Mouse (Mus musculus): ENCODE measurements around the gene Rgl1.
A peak's percentile ranks its signal among the peaks of the same experiment; 100 is the strongest.
"Not testable (repeated sequence)": the region's sequence is repeated elsewhere in the genome, so short reads cannot be mapped to it uniquely, and the experiment has no call there.

The Rgl1 gene

DNA sequence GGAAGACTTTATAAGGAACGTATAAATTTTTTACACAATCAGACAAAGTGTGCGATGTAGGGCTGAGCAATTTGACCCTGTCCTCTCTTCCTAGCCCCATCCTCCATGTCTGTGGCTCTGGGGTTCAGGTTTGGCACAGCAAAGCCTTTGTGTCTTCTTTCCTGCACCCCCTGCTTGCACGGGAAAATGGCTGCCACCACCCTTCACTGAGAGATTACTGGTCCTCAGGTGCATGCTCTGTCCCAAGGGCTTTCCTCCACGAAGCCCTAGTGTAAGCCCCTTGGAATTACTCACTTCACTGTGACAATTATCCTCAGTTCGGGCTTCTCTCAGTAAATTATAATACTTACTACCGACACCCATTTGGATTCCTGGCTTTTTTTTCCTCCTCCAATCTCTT is 109.5 kb downstream of the Rgl1 start:
- no peak for DNase-seq (ENCODE audit: low read depth)

- DNase-seq (ENCODE audit: low read depth) = no peak
Measured at GRCm38 (mm10) chr1:152654851-152655250, 111.3 kb downstream of the Rgl1 start.

DNA sequence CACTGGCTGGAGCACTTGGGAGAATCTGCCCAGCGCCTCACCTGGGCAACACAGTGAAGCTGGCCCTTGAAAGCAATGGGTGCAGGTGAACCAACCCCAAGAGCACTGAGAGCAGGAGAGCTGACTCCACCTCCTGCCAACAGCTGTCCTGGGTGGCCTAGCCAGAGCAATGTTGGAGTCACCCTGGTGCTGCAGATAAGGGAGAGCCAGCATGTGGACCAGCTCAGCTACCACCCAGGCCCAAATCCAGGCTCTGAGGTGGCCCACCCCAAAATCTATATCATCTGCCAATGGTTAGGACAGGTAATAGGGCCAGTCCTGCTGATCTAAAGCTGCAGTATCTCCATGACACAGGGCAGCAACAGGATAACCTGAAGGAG is 114.7 kb downstream of the Rgl1 start:
- no peak for DNase-seq (ENCODE audit: low read depth)

- no peak for DNase-seq (ENCODE audit: low read depth)
Measured at GRCm38 (mm10) chr1:152650856-152651494, 115.2 kb downstream of the Rgl1 start.

DNA sequence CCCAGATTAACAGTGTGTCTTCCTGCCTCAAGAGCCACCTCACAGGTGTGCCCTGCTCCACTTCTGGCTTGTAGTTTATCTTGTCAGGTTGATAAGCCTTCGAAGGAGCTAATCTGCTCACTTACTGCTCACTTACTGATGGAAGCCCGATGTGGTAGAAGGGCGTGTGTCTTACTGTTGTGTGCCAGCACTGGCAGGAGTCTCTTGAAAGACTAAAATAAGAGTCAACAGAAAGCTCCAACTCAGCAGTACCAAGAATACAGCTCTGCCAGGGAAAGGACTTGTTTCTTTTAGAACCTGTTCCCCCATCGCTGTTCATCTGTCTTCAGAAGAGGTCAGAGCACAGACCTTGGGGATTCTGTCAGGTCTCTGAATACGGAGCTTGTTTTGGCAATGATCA is 118.1 kb downstream of the Rgl1 start:
- DNase-seq (ENCODE audit: low read depth) = no peak

DNA sequence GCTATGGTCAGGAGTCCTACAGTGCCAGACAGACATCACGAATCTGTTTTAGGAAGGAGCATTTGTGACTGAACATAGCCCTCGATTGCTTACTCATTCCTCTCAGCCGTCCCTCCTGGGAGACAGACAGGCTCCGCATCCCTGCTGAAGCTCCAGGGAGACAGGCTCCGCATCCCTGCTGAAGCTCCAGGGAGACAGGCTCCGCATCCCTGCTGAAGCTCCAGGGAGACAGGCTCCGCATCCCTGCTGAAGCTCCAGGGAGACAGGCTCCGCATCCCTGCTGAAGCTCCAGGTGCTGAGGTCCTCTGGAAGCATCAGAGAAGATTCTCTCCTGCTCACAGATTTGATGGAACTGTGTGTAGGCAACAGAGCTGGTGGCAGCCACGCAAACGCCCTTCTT is 123.9 kb downstream of the Rgl1 start:
- DNase-seq (ENCODE audit: low read depth) = not testable (repeated sequence)

- no peak for DNase-seq (ENCODE audit: low read depth)
Measured at GRCm38 (mm10) chr1:152640195-152640981, 125.8 kb downstream of the Rgl1 start.

- DNase-seq (ENCODE audit: low read depth) = no peak
Measured at GRCm38 (mm10) chr1:152639344-152639743, 126.8 kb downstream of the Rgl1 start.

- DNase-seq (ENCODE audit: low read depth) = no peak
Measured at GRCm38 (mm10) chr1:152634638-152635037, 131.5 kb downstream of the Rgl1 start.

- DNase-seq (ENCODE audit: low read depth) = no peak
Measured at GRCm38 (mm10) chr1:152629780-152630179, 136.4 kb downstream of the Rgl1 start.

GRCm38 (mm10) chr1:152625651-152626050 is 140.5 kb downstream of the Rgl1 start:
- DNase-seq (ENCODE audit: low read depth) = no peak

GRCm38 (mm10) chr1:152624644-152625454 is 141.3 kb downstream of the Rgl1 start:
- DNase-seq (ENCODE audit: low read depth) = peak; percentile 69

DNA sequence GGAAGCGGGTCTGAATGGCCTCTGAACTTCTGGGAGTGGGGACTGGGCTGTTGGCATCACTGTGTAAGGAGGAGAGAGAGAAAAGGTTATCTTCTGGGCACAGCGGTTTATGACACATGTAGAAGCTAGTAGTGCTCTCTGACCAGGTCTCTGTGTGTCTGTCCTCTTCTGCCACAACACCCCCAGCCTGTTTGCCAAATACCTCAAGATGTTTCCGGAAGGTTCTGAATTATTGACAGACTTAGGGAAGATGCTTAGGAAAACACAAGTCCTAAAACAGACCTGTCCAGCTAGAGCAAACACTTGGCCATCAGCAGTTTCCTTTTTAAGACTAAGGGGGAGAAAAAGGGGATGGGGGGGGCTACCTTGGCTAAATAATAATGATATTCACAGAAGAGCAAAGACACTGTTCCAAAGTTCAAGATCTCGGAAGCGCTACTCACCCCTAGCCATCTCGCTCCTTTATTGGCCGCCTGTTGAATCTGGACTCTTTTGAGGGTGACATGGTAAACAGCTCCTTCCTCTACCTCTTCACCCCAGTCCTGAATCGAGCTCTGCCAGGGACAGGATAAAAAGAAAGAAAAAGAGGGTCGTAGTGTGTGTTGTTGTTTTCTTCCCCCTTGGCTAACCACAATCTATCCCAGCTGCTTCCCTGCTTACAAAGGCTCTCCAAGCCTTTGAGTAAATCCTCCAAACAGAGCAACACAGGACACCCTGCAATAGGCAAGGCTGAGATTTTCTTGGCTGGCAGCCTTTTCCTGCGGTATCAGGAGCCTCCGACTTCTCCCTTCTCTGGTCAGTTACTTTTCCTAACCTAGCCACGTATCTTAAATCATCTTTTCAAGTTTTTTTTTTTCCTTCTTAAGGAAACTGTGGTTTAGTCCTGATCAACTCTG is 142.5 kb downstream of the Rgl1 start:
- peak; percentile 9 for DNase-seq (ENCODE audit: low read depth)

DNA sequence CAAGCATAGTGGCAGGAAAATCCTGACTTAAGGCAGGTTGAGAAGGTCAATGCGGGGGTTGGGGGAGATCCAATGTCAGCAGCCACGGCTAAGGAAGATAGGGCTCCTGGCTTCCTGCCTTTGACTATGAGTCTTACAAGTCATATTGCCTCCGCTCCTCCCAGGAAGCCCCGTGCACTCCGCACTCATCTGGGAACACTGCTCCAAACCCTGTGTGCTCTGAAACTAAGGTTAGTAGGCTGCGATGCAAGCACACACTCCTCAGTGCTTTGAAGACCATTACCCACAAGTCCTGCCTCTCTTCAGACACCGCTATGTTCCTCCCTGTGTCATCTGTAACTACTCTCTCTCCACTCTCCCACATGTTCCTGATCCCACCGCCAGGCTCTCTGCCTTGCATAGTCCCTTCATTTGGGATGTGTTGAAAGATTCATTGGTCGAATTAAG is 143.4 kb downstream of the Rgl1 start:
- no peak for DNase-seq (ENCODE audit: low read depth)

GRCm38 (mm10) chr1:152621624-152622023 is 144.5 kb downstream of the Rgl1 start:
- no peak for DNase-seq (ENCODE audit: low read depth)

DNA sequence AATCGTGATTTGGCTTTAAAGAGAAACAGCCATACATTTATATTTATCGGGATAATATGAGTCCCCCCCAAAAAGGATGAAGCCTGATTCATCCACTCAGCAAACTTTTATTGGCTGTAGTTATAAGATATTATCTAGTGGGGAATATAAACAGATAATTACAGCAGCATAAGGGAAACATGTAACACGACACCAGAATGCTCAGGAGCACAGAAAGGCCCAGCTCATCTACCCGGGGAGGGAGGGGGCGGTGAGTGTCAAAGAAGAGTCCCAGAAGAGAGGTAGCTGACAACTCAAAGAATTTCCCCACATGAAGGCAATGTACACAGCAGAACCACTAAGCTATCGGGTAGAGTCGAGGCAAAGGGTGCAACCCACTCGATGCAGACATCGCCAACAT is 146.8 kb downstream of the Rgl1 start:
- DNase-seq (ENCODE audit: low read depth) = no peak

DNA sequence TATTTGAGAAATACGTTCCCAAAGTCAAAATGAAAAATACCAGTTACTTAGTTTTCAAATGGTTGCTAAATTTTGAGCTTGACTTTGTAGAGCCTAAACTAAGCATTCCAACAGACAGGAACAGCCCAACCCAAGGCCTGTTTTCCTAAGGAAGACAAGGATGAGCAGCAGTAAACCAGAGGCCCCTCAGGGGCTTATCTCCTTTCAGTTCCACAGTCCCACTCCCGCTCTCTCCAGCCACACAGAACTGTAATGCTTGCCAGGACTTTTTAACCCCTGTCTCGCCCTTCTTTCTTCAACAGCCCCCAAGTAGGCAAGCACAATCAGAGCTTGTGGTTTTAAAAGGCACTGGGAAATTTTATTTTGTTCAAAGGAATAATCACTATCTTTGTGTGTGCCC is 147.3 kb downstream of the Rgl1 start:
- DNase-seq (ENCODE audit: low read depth) = no peak

- DNase-seq (ENCODE audit: low read depth) = peak; percentile 28
Measured at GRCm38 (mm10) chr1:152618381-152618780, 147.8 kb downstream of the Rgl1 start.

DNA sequence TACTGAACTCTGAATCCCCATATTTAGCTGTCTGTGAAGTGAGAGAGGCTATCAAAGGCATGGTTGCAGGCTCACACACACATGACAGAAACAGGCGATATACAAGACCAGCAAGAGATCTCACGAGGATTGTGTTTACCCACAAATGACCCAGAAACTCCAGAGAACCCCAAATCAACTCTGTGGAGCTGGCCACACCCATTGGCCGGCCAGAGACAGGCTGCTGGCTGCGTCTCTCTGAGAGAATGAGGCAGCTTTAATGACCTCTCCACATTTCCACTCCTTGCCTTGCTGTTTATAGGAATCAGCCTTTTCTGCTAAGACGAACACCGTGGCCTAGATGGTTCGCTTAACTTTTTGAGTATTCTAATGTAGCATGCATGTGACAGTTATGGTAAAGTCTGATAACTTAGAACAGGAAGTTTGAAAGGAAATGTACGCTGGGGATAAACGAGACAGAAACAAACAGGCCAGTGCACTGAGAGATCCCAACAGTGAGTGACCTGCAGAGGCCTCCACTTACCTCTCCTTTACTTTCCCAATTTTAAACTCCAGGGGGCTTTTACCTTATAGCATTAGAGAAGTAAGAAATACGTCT is 148.3 kb downstream of the Rgl1 start:
- no peak for DNase-seq (ENCODE audit: low read depth)

GRCm38 (mm10) chr1:152616777-152617057 is 149.4 kb downstream of the Rgl1 start:
- DNase-seq (ENCODE audit: low read depth) = no peak

- no peak for DNase-seq (ENCODE audit: low read depth)
Measured at GRCm38 (mm10) chr1:152615987-152616776, 150.0 kb downstream of the Rgl1 start.

All from induced T-regulatory cell, adult 2 months (primary cell).